Mouse (Mus musculus) olfactory bulb, adult 2 months (tissue): Measurements from ENCODE around the gene Phactr2.

ENCODE experiments used
- CTCF ChIP-seq: fragments of 200-500 bp; IDR thresholded peaks from 2 replicates; pipeline ENCODE4 v1.5.1; 2012; ENCODE audit warnings: low read depth, mild to moderate bottlenecking, low read length, moderate library complexity; ENCODE audit not compliant: insufficient read depth
- POLR2A ChIP-seq: fragments of 200-500 bp; IDR thresholded peaks from 2 replicates; pipeline ENCODE4 v1.6.1; 2012; ENCODE audit warnings: mild to moderate bottlenecking, low read depth, low read length, moderate library complexity; ENCODE audit not compliant: insufficient read depth

GRCm38 (mm10) chr10:13236866-13237265, 237.3 kb downstream of the Phactr2 start:
- no peak for TF ChIP-seq CTCF
- no peak for TF ChIP-seq POLR2A
